17 mouse cellular contexts compared by ENCODE assay signal in the genomic region with DNA sequence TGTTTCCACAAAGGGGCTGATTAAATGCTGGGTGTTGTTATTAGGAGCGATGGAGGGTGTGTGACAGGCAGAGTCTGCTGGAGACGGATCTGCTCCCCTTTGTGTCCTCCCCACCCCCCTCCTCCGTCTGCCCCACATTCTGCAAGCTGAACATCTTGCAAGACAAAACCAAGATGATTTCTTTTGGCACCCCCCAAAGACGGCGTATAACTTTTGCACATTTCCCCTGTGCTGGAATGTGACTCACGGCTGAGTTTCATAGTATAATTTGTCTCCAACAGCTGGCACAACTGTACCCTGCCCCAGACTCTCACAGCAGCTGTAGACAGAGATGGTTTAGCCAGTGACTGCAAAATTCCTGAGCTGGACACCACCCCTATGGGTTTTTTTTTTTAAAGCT. TPM values are rescaled to one million over a fixed set of nuclear protein-coding genes. Genes with fewer than 3 reads are reported as not detected.
DNase-seq lines count a peak whose midpoint lies in the region; ATAC-seq and TF ChIP-seq lines count a peak whose summit lies in the region.
"Had no signal": no experiment of that assay in that cellular context is flagged by ENCODE, and none has a peak within 500 bp of the region (broad histone marks: within the 10 kb centered on the region; RNA-seq: fewer than 3 reads in every experiment).

No protein-coding gene starts in this region.

- peaks cover 29% of the 10 kb centered on the region for H3K4me1 ChIP-seq in embryonic facial prominence, embryonic 15.5 days
- H3K4me1 ChIP-seq in intestine, postnatal 0 days (replicated peaks; ENCODE audit: control insufficient read depth, insufficient read depth, low read length) = no peaks in the 10 kb centered on the region
- peaks cover 6% of the 10 kb centered on the region; the same call in 1 of the 2 replicates for H3K4me1 ChIP-seq in thymus, adult 2 months (replicated peaks; ENCODE audit: control insufficient read depth, insufficient read depth, low read length)

- no peak for TF ChIP-seq POLR2A in thymus, adult 2 months (IDR thresholded peaks at IDR 0.05; ENCODE audit: control insufficient read depth, extremely low read depth, insufficient read depth, low read length, poor library complexity)

- 23% methylated on average over 6 of the region's 6 CpGs for WGBS in embryonic facial prominence, embryonic 15.5 days
- 43% methylated on average over 6 of the region's 6 CpGs for WGBS in intestine, postnatal 0 days
- WGBS in thymus, adult 2 months = 75% methylated on average over 6 of the region's 6 CpGs

- H3K4me3 ChIP-seq in embryonic facial prominence, embryonic 15.5 days (replicated peaks) = no peak overlapping the region
- H3K4me3 ChIP-seq in intestine, postnatal 0 days (ENCODE audit: low read depth, low read length) = no peak overlapping the region
- no peak overlapping the region for H3K4me3 ChIP-seq in thymus, adult 2 months (ENCODE audit: control insufficient read depth, insufficient read depth, low read length)
- H3K4me3 ChIP-seq: liver, embryonic 13.5 days had no signal

- H3K9me3 ChIP-seq in embryonic facial prominence, embryonic 15.5 days (replicated peaks) = no peaks in the 10 kb centered on the region
- H3K9me3 ChIP-seq in intestine, postnatal 0 days (ENCODE audit: control insufficient read depth) = no peaks in the 10 kb centered on the region
- H3K9me3 ChIP-seq: liver, embryonic 13.5 days had no signal

- no peaks in the 10 kb centered on the region for H3K27me3 ChIP-seq in embryonic facial prominence, embryonic 15.5 days
- H3K27me3 ChIP-seq in intestine, postnatal 0 days (replicated peaks; ENCODE audit: control insufficient read depth, insufficient read depth, low read length) = no peaks in the 10 kb centered on the region; the same call in 1 of the 2 replicates
- no peaks in the 10 kb centered on the region; the same call in 1 of the 2 replicates for H3K27me3 ChIP-seq in thymus, adult 2 months (ENCODE audit: control insufficient read depth, insufficient read depth, low read length)

- no peak overlapping the region for H3K4me2 ChIP-seq in embryonic facial prominence, embryonic 15.5 days (replicated peaks)
- H3K4me2 ChIP-seq in intestine, postnatal 0 days (replicated peaks; ENCODE audit: low read depth) = no peak overlapping the region
- H3K4me2 ChIP-seq: liver, embryonic 13.5 days; midbrain, embryonic 11.5 days had no signal

- ATAC-seq in embryonic facial prominence, embryonic 15.5 days (ENCODE audit: insufficient number of reproducible peaks, low FRiP score, low TSS enrichment, low read depth) = no peak
- no peak for ATAC-seq in intestine, postnatal 0 days

- no peak for TF ChIP-seq CTCF in intestine, postnatal 0 days (IDR thresholded peaks at IDR 0.05; ENCODE audit: low read depth)
- TF ChIP-seq CTCF in thymus, adult 2 months (IDR thresholded peaks at IDR 0.05; ENCODE audit: borderline replicate concordance, control insufficient read depth, extremely low read depth, insufficient read depth, low read length, poor library complexity) = no peak

- H3K9ac ChIP-seq in embryonic facial prominence, embryonic 15.5 days = no peak overlapping the region
- no peak overlapping the region for H3K9ac ChIP-seq in intestine, postnatal 0 days (ENCODE audit: low read depth, low read length)
- H3K9ac ChIP-seq: liver, embryonic 13.5 days had no signal

- no peaks in the 10 kb centered on the region for H3K36me3 ChIP-seq in embryonic facial prominence, embryonic 15.5 days
- H3K36me3 ChIP-seq in intestine, postnatal 0 days (ENCODE audit: control insufficient read depth, insufficient read depth) = no peaks in the 10 kb centered on the region
- no peaks in the 10 kb centered on the region for H3K36me3 ChIP-seq in thymus, adult 2 months (ENCODE audit: control insufficient read depth, insufficient read depth, low read length)
- H3K36me3 ChIP-seq: liver, embryonic 13.5 days had no signal

- DNase-seq in layer of hippocampus, adult 9-11 months = peak; percentile 47
- no peak for DNase-seq in layer of hippocampus, adult 11-12 months (ENCODE audit: low spot score)
- DNase-seq in right cerebral cortex, postnatal 10 days (ENCODE audit: low spot score in 2 of 2) = peak; percentile 50 to 69
- DNase-seq in right cerebral cortex, postnatal 36 days (ENCODE audit: low spot score in 2 of 2) = no peak
- no peak for DNase-seq in thymus, adult 2 months
- DNase-seq: cerebellum, adult 11-12 months; cerebellum, postnatal 25 days; heart, postnatal 4 days; kidney, adult 2 months; kidney, postnatal 25 days; liver, embryonic 13.5 days; right cerebral cortex, postnatal 14 days; thymus, postnatal 14 days had no signal

- peak overlapping the region; percentile 49 for H3K27ac ChIP-seq in embryonic facial prominence, embryonic 15.5 days (replicated peaks)
- no peak overlapping the region for H3K27ac ChIP-seq in intestine, postnatal 0 days (ENCODE audit: low read depth, low read length)
- no peak overlapping the region for H3K27ac ChIP-seq in thymus, adult 2 months (ENCODE audit: control insufficient read depth, insufficient read depth, low read length)
- H3K27ac ChIP-seq: liver, embryonic 13.5 days; stomach, postnatal 0 days had no signal

RNA-seq across cellular contexts. Expression of a gene that starts 3.3 kb away (rescaled TPM):
- 2.8 and 3.5 TPM in 2 replicates for polyA plus RNA-seq in embryonic facial prominence, embryonic 15.5 days (2015; fragmentation: Nextera tagmentation; extraction: Ambion mirVana)
- polyA plus RNA-seq in intestine, postnatal 0 days (2015; fragmentation: Nextera tagmentation; extraction: Ambion mirVana) = 1.3 TPM in 2 replicates
- polyA plus RNA-seq in thymus, adult 2 months (2012; rRNA removed) = 3.0 and 3.2 TPM in 2 replicates

Comparison
In these comparisons a context has a peak if more than half of its experiments do, and no peak if none do; other contexts are left out.
1. DNase-seq: peak in layer of hippocampus, adult 9-11 months (single experiment) and right cerebral cortex, postnatal 10 days (2 of 2); none in layer of hippocampus, adult 11-12 months (single experiment), right cerebral cortex, postnatal 36 days (0 of 2) and thymus, adult 2 months (single experiment).